ENCODE assay signal across 10 mouse cellular contexts in genomic region chr8:64204801-64205311, GRCm38 (mm10). TPM values are rescaled to one million over a fixed set of nuclear protein-coding genes. Genes with fewer than 3 reads are reported as not detected.
A peak's percentile ranks its signal among the peaks of the same experiment; 100 is the strongest.
DNase-seq lines count a peak whose midpoint lies in the region; ATAC-seq and TF ChIP-seq lines count a peak whose summit lies in the region.
"Had no signal": no experiment of that assay in that cellular context is flagged by ENCODE, and none has a peak within 500 bp of the region (broad histone marks: within the 10 kb centered on the region; RNA-seq: fewer than 3 reads in every experiment).

No protein-coding gene starts in this region.

- H3K36me3 ChIP-seq in heart, adult 2 months (ENCODE audit: control insufficient read depth, insufficient read depth, low read length) = no peaks in the 10 kb centered on the region
- H3K36me3 ChIP-seq in forebrain, embryonic 11.5 days (ENCODE audit: control insufficient read depth, insufficient read depth, low read length) = no peaks in the 10 kb centered on the region
- H3K36me3 ChIP-seq in intestine, postnatal 0 days (ENCODE audit: control insufficient read depth, insufficient read depth) = no peaks in the 10 kb centered on the region
- no peaks in the 10 kb centered on the region for H3K36me3 ChIP-seq in stomach, postnatal 0 days (ENCODE audit: control insufficient read depth, insufficient read depth, low read length)
- H3K36me3 ChIP-seq: G1E had no signal

- TF ChIP-seq CTCF in heart, adult 2 months (IDR thresholded peaks at IDR 0.05) = no peak
- TF ChIP-seq CTCF in intestine, postnatal 0 days (IDR thresholded peaks at IDR 0.05; ENCODE audit: low read depth) = no peak
- TF ChIP-seq CTCF in stomach, postnatal 0 days (IDR thresholded peaks at IDR 0.05; ENCODE audit: low read depth) = no peak

- WGBS in heart, adult 2 months = 1% methylated on average over 19 of the region's 19 CpGs
- WGBS in forebrain, embryonic 11.5 days = under 1% methylated on average over 19 of the region's 19 CpGs
- WGBS in intestine, postnatal 0 days = under 1% methylated on average over 19 of the region's 19 CpGs
- WGBS in stomach, postnatal 0 days = 1% methylated on average over 19 of the region's 19 CpGs

- DNase-seq in heart, adult 2 months = peak; percentile 7 to 20
- DNase-seq in heart, postnatal 25 days (ENCODE audit: low spot score) = no peak
- DNase-seq in brain, adult 2 months (ENCODE audit: low read depth, low spot score) = peak; percentile 56
- peak; percentile 65 for DNase-seq in forebrain, embryonic 11.5 days (ENCODE audit: low spot score)
- peak; percentile 16 for DNase-seq in lung, postnatal 10 days
- no peak for DNase-seq in stomach, postnatal 0 days (ENCODE audit: low spot score)
- no peak for DNase-seq in thymus, postnatal 25 days

- no peak for TF ChIP-seq POLR2A in heart, adult 2 months (IDR thresholded peaks at IDR 0.05; ENCODE audit: insufficient read depth, low read depth, low read length)

- ATAC-seq in forebrain, embryonic 11.5 days (replicated peaks; ENCODE audit: low FRiP score) = peak; percentile 34
- no peak for ATAC-seq in intestine, postnatal 0 days
- ATAC-seq in stomach, postnatal 0 days (ENCODE audit: low FRiP score, low TSS enrichment) = no peak

- no peaks in the 10 kb centered on the region for H3K79me2 ChIP-seq in heart, adult 2 months (replicated peaks; ENCODE audit: control insufficient read depth, insufficient read depth, low read length)

- no peak for TF ChIP-seq EP300 in heart, adult 2 months (IDR thresholded peaks at IDR 0.05; ENCODE audit: insufficient read depth, low read depth, low read length)
- no peak for TF ChIP-seq EP300 in stomach, postnatal 0 days (optimal IDR thresholded peaks at IDR 0.05)

- intact Hi-C loops in heart, adult 2 months (cut with DNase I) = loop anchor here (10.0 kb wide), 1 partner anchor 340 kb away; no protein-coding TSS in a partner anchor
- intact Hi-C loops in heart, postnatal 25 days (cut with DNase I) = loop anchor here (5.0 kb wide), 2 partner anchors 183 to 342 kb away; no protein-coding TSS in a partner anchor

- H3K4me3 ChIP-seq in heart, adult 2 months = peak overlapping the region; percentile 58
- H3K4me3 ChIP-seq in forebrain, embryonic 11.5 days (ENCODE audit: low read depth, low read length) = peak overlapping the region; percentile 60
- H3K4me3 ChIP-seq in intestine, postnatal 0 days (ENCODE audit: low read depth, low read length) = peak overlapping the region; percentile 55
- peak overlapping the region; percentile 61 for H3K4me3 ChIP-seq in stomach, postnatal 0 days (ENCODE audit: low read depth, low read length)

- H3K27ac ChIP-seq in heart, adult 2 months = no peak overlapping the region
- H3K27ac ChIP-seq in forebrain, embryonic 11.5 days (ENCODE audit: low read depth, low read length) = no peak overlapping the region
- H3K27ac ChIP-seq in intestine, postnatal 0 days (ENCODE audit: low read depth, low read length) = no peak overlapping the region
- H3K27ac ChIP-seq in stomach, postnatal 0 days (replicated peaks) = no peak overlapping the region

- H3K4me2 ChIP-seq in forebrain, embryonic 11.5 days (ENCODE audit: low read depth, low read length, severe bottlenecking) = peak overlapping the region; percentile 97
- H3K4me2 ChIP-seq in intestine, postnatal 0 days (replicated peaks; ENCODE audit: low read depth) = peak overlapping the region; percentile 99
- H3K4me2 ChIP-seq in stomach, postnatal 0 days (replicated peaks; ENCODE audit: low read depth) = peak overlapping the region; percentile 98

- no peaks in the 10 kb centered on the region for H3K9me3 ChIP-seq in forebrain, embryonic 11.5 days (ENCODE audit: control insufficient read depth, low read length)
- H3K9me3 ChIP-seq in intestine, postnatal 0 days (ENCODE audit: control insufficient read depth) = no peaks in the 10 kb centered on the region
- H3K9me3 ChIP-seq in stomach, postnatal 0 days (ENCODE audit: control insufficient read depth, low read length) = no peaks in the 10 kb centered on the region

- H3K4me1 ChIP-seq in heart, adult 2 months (ENCODE audit: control insufficient read depth, insufficient read depth, low read length) = no peaks in the 10 kb centered on the region; the same call in 1 of the 2 replicates
- no peaks in the 10 kb centered on the region; the same call in 1 of the 2 replicates for H3K4me1 ChIP-seq in forebrain, embryonic 11.5 days (replicated peaks; ENCODE audit: control insufficient read depth, insufficient read depth, low read length)
- no peaks in the 10 kb centered on the region for H3K4me1 ChIP-seq in intestine, postnatal 0 days (replicated peaks; ENCODE audit: control insufficient read depth, insufficient read depth, low read length)
- no peaks in the 10 kb centered on the region for H3K4me1 ChIP-seq in stomach, postnatal 0 days (replicated peaks; ENCODE audit: control insufficient read depth, insufficient read depth)

- H3K9ac ChIP-seq in heart, adult 2 months (ENCODE audit: low read depth, low read length) = peak overlapping the region; percentile 38
- peak overlapping the region; percentile 58 for H3K9ac ChIP-seq in forebrain, embryonic 11.5 days (ENCODE audit: low read length)
- H3K9ac ChIP-seq in intestine, postnatal 0 days (ENCODE audit: low read depth, low read length) = no peak overlapping the region
- H3K9ac ChIP-seq in stomach, postnatal 0 days (ENCODE audit: low read length) = no peak overlapping the region; the same call in 1 of the 2 replicates

- H3K27me3 ChIP-seq in heart, adult 2 months (ENCODE audit: control insufficient read depth, insufficient read depth, low read length) = peaks cover 3% of the 10 kb centered on the region; the same call in 1 of the 2 replicates
- peaks cover 12% of the 10 kb centered on the region for H3K27me3 ChIP-seq in forebrain, embryonic 11.5 days (ENCODE audit: control insufficient read depth, insufficient read depth, low read length)
- peaks cover 24% of the 10 kb centered on the region; the same call in 1 of the 2 replicates for H3K27me3 ChIP-seq in intestine, postnatal 0 days (replicated peaks; ENCODE audit: control insufficient read depth, insufficient read depth, low read length)
- no peaks in the 10 kb centered on the region; the same call in 1 of the 2 replicates for H3K27me3 ChIP-seq in stomach, postnatal 0 days (ENCODE audit: control insufficient read depth, insufficient read depth, low read length)

RNA-seq across cellular contexts. Expression of gene Tll1, which starts 1.2 kb away (rescaled TPM):
- total RNA-seq in heart, adult 2 months (2021) = 1 to 10 TPM in 1 of 2 experiments, under 1 TPM in 1; 0.66 to 1.2 TPM
- polyA plus RNA-seq in heart, adult 2 months (2012; rRNA removed) = 0.29 and 0.41 TPM in 2 replicates
- total RNA-seq in heart, postnatal 25 days (2021) = 1 to 10 TPM; 1.5 to 1.6 TPM
- 1.1 and 1.3 TPM in 2 replicates for polyA plus RNA-seq in forebrain, embryonic 11.5 days (2014; fragmentation: Nextera tagmentation; extraction: Ambion mirVana)
- polyA plus RNA-seq in intestine, postnatal 0 days (2015; fragmentation: Nextera tagmentation; extraction: Ambion mirVana) = 0.93 and 0.98 TPM in 2 replicates
- 0.33 and 0.70 TPM in 2 replicates for polyA plus RNA-seq in stomach, postnatal 0 days (2015; fragmentation: Nextera tagmentation; extraction: Ambion mirVana)
- total RNA-seq: hematopoietic stem cell, adult 5-6 weeks had no signal
- polyA plus RNA-seq: G1E had no signal

Comparison
In these comparisons a context has a peak if more than half of its experiments do, and no peak if none do; other contexts are left out.
1. DNase-seq: peak in heart, adult 2 months (2 of 2), brain, adult 2 months (single experiment), forebrain, embryonic 11.5 days (single experiment) and lung, postnatal 10 days (single experiment); none in heart, postnatal 25 days (single experiment), stomach, postnatal 0 days (single experiment) and thymus, postnatal 25 days (single experiment).
2. H3K9ac ChIP-seq: peak in heart, adult 2 months (single experiment) and forebrain, embryonic 11.5 days (single experiment); none in intestine, postnatal 0 days (single experiment) and stomach, postnatal 0 days (single experiment).
3. Peak in every context shown above with its lines, with median percentiles within 50 percentile points of each other: H3K4me3 ChIP-seq and H3K4me2 ChIP-seq.